Mouse (Mus musculus) lung, adult 2 months (tissue): Measurements from ENCODE around the gene Tox2. TPM values are rescaled to one million over a fixed set of nuclear protein-coding genes. Genes with fewer than 3 reads are reported as not detected.

Source experiments
- DNase-seq: peaks from one replicate; pipeline ENCODE4 v3.0.0; 2022
- H3K4me1 ChIP-seq: fragments of 200-500 bp; 2 replicates; pipeline ENCODE4 v1.6.1; 2011; ENCODE audit warnings: low read length; ENCODE audit not compliant: control insufficient read depth, insufficient read depth
- H3K4me3 ChIP-seq: fragments of 200-500 bp; replicated peaks from 2 replicates; pipeline ENCODE3; 2011; ENCODE audit warnings: low read depth, mild to moderate bottlenecking, control low read depth, low read length; ENCODE audit errors: extremely low read depth
- CTCF ChIP-seq: fragments of 200-500 bp; IDR thresholded peaks from 2 replicates; pipeline ENCODE4 v1.5.1; 2011; ENCODE audit warnings: mild to moderate bottlenecking, low read length, control low read depth; ENCODE audit not compliant: insufficient read depth
- POLR2A ChIP-seq: fragments of 200-500 bp; IDR thresholded peaks from 2 replicates; pipeline ENCODE4 v1.6.1; 2011; ENCODE audit warnings: low read depth, mild to moderate bottlenecking, control low read depth, low read length, borderline replicate concordance; ENCODE audit errors: extremely low read depth
- WGBS: fragments of 180-500 bp; shearing (Covaris S2); methylation state at CpG from one replicate; pipeline ENCODE4 v1.1.7; 2018; 5-methylcytosine and 5-hydroxymethylcytosine counted together
- polyA plus RNA-seq: library from polyadenylated mRNA; depleted of rRNA; stranded (reverse); fragments of >200 nt; gene quantifications from 2 replicates; pipeline ENCODE4 v1.2.3, GENCODE M21; 2012; rRNA removed

Tox2 gene
- polyA plus RNA-seq = 34.2 and 58.0 TPM in 2 replicates

DNA sequence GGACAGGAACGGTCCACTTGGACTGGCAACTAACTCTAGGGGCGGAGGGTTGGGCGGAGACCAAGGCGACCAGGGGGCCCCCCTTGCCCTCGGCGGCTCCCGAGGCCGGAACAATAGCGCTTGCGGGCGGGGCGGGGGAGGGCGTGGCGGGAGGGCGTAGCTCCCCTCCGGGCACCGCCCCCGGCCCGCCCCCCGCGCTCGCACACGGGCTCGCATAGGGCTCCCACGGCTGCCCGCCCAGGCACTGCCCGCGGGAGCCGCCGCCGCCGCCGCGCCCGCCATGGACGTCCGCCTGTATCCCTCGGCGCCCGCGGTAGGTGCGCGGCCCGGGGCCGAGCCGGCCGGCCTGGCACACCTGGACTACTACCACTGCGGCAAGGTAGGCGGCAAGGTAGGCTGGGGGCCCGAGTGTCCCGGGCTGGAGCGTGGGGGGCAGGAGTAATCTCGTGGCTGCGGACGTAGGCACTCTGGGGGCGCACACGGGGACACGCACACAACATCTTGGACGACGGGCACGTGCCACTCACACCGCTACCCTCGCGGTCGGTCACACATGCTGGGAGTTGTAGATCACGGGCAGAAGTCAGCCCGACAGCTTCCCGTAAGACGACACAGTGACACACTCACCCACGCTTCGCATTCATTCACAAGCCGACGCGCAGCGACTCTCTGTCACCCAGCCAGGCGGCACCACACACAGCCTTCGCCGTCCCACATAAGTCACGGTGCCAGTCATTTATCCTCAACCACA is at the start of gene Tox2:
Gene Tox2, plus strand, starts transcription at position 242 of the 751 bp plus-strand sequence.
- peak; percentile 61 for DNase-seq
- TF ChIP-seq CTCF = no peak
- TF ChIP-seq POLR2A = no peak
- Histone ChIP-seq H3K4me1 (peaks cover 8% of the 10 kb centered on the region; the same call in 1 of the 2 replicates), H3K4me3 (peak within 1 kb of the TSS; percentile 87)
- under 1% methylated on average over 74 of the region's 79 CpGs for WGBS

DNA sequence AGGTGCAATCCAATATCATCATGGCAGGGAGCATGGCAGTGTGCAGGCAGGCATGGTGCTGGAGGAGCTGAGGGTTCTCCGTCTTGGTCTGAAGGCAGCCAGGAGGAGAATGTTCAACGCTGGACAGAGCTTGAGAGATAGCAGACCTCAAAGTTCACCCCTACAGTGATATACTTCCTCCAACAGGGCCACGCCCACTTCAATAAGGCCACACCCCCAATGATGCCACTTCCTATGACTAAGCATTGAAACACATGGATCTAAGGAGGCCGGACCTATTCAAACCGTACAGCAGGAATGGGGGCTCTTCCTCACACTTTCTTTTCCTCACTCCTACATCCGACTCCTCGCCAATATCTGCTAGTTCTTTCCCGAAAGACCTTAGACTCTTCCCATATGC is 48.3 kb upstream of the Tox2 start:
- Histone ChIP-seq H3K4me3 (no peak overlapping the region), H3K4me1 (no peaks in the 10 kb centered on the region)
- no peak for DNase-seq
- WGBS = 84% methylated on average over 8 of the region's 8 CpGs
- TF ChIP-seq CTCF (no peak), POLR2A (no peak)

GRCm38 (mm10) chr2:163158979-163159378 is 43.9 kb upstream of the Tox2 start:
- Histone ChIP-seq H3K4me1 (no peaks in the 10 kb centered on the region), H3K4me3 (no peak overlapping the region)
- no peak for TF ChIP-seq POLR2A
- no peak for TF ChIP-seq CTCF
- DNase-seq = no peak
- WGBS = 69% methylated on average over 9 of the region's 9 CpGs

DNA sequence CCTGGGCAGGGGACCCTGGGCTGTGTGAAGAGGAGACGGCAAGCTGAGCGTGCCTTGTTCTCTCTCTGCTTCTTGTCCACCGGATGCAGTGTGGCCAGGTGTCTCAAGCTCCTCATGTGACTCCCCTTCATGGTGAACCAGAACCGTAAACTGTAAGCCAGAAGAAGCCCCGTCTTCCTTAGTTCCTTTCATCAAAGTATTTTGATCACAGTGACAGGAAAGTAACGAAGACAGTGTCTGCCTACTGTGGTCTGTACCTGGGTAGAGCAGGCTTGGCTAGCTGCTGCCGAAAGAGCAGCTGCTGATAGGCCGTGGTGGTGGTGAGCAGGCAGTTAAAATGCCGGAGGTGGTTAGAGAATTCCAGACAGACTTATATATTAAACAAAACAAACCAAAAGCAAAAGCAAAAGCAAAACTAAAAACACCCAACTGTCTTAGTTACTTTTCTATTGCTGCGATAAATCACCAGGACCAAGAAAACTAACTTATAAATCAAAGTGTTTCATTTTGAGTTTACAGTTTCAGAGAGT is 38.4 kb upstream of the Tox2 start:
- no peaks in the 10 kb centered on the region for H3K4me1 ChIP-seq
- WGBS = 53% methylated on average over 10 of the region's 10 CpGs
- no peak for DNase-seq
- TF ChIP-seq POLR2A = no peak
- TF ChIP-seq CTCF = no peak
- H3K4me3 ChIP-seq = peak overlapping the region; percentile 43

GRCm38 (mm10) chr2:163166067-163166805 is 36.7 kb upstream of the Tox2 start:
- no peak for DNase-seq
- H3K4me3 ChIP-seq = no peak overlapping the region
- TF ChIP-seq POLR2A (no peak), CTCF (no peak)
- no peaks in the 10 kb centered on the region for H3K4me1 ChIP-seq
- WGBS = 47% methylated on average over 13 of the region's 13 CpGs

DNA sequence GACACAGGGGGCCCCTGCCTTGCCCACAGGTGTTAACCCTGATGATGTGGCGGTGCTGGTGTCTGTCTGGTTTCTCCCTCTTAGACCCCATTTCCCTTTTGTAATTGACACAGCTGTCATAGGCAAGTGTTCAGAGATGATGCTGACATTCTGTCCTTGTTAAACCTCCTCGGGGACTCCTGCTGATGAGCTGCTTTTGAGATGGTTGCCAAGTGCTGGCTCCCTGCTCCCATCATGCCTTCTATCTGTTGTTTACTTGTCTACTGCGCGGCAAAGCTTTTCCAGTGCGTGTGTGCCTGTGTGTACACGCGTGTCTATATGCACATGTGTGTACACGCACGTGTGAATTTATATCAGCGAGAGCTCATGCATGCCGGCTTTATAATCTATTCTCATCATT is 31.0 kb upstream of the Tox2 start:
- TF ChIP-seq CTCF (no peak), POLR2A (no peak)
- 83% methylated on average over 11 of the region's 11 CpGs for WGBS
- DNase-seq = no peak
- no peak overlapping the region for H3K4me3 ChIP-seq
- H3K4me1 ChIP-seq = peaks cover 2% of the 10 kb centered on the region; the same call in 1 of the 2 replicates

DNA sequence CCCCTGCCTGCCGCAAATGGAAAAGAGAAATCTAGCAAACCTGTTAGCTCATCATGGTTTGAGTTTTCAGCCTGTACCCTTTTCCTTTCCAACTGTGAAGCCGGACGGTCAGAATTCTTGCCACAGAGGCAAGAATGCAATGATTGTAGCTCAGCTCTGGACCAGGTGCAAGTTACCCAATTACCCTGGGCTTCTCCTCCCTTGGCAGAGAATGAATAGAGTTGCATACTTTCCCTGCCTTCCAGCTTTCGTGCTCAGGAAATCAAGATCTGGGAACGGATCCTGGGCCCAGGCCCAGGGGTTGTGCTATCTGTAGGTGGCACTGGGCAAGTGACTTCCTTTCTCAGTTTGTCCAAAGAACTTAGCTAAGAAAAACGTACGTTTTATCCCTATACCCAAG is 28.9 kb upstream of the Tox2 start:
- DNase-seq = no peak
- peaks cover 2% of the 10 kb centered on the region; the same call in 1 of the 2 replicates for H3K4me1 ChIP-seq
- no peak overlapping the region for H3K4me3 ChIP-seq
- TF ChIP-seq CTCF (no peak), POLR2A (no peak)
- WGBS = 37% methylated on average over 7 of the region's 7 CpGs

DNA sequence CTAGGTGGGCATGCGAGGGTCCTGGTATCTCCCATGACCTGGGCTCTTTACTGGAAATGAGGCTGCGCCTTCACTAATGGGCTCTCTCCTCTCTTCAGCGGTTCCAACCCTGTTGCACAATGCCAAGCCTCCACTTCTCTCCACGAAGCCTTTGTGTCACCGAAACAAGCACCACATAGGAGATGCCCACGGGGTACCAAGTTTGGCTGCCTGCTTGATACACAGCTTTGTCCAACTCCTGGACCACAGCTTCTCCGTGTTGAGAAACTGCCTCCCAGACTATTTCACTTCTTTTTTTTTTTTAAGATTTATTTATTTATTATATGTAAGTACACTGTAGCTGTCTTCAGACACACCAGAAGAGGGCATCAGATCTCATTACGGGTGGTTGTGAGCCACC is 27.1 kb upstream of the Tox2 start:
- 89% methylated on average over 8 of the region's 8 CpGs for WGBS
- DNase-seq = no peak
- Histone ChIP-seq H3K4me1 (peaks cover 2% of the 10 kb centered on the region; the same call in 1 of the 2 replicates), H3K4me3 (no peak overlapping the region)
- TF ChIP-seq CTCF (no peak), POLR2A (no peak)

DNA sequence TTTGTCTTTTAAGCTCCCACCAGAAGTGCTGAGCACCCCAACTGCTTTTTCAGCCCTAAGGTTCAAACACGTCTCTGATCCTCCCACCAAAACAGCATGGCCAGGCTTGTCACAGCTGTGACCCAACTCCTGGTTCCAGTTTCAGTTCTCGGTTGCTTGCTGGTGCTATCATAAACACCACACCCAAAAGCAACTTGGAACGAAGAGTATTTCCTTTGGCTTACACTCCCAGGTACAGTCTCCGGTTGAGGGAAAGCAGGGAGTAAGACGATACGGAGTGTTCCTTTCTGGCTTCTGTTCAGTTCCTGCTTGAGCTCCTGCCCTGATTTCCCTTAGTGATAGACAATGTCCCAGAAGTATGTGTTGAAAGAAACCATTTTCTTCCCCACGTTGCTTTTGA is 26.4 kb upstream of the Tox2 start:
- TF ChIP-seq CTCF = no peak
- no peak for TF ChIP-seq POLR2A
- WGBS = 31% methylated on average over 7 of the region's 7 CpGs
- no peak overlapping the region for H3K4me3 ChIP-seq
- DNase-seq = no peak
- H3K4me1 ChIP-seq = peaks cover 2% of the 10 kb centered on the region; the same call in 1 of the 2 replicates

- Histone ChIP-seq H3K4me1 (no peaks in the 10 kb centered on the region), H3K4me3 (no peak overlapping the region)
- no peak for DNase-seq
- WGBS = 80% methylated on average over 11 of the region's 11 CpGs
- no peak for TF ChIP-seq CTCF
- no peak for TF ChIP-seq POLR2A
Measured at GRCm38 (mm10) chr2:163187552-163187951, 15.4 kb upstream of the Tox2 start.
